Mouse (Mus musculus) heart, embryonic 11.5 days (tissue): Measurements from ENCODE around the gene Fgd2. TPM values are rescaled to one million over a fixed set of nuclear protein-coding genes. Genes with fewer than 3 reads are reported as not detected.

Experiments
- ATAC-seq: fragments of 200-750 bp; cut with Nextera tagmentation; replicated peaks from 2 replicates; pipeline ENCODE4 v1.8.0; 2017; ENCODE audit warnings: moderate library complexity; ENCODE audit not compliant: insufficient number of reproducible peaks, low FRiP score, low TSS enrichment
- H3K27ac ChIP-seq: fragments of 300-500 bp; sonication (generic); 2 replicates; pipeline ENCODE4 v1.5.1; 2014; ENCODE audit warnings: mild to moderate bottlenecking, low read depth, low read length
- H3K27me3 ChIP-seq: fragments of 300-500 bp; sonication (generic); 2 replicates; pipeline ENCODE4 v1.6.1; 2014; ENCODE audit warnings: mild to moderate bottlenecking, low read length, mixed read lengths; ENCODE audit not compliant: control insufficient read depth, insufficient read depth
- H3K36me3 ChIP-seq: fragments of 300-500 bp; sonication (generic); 2 replicates; pipeline ENCODE4 v1.6.1; 2014; ENCODE audit warnings: mild to moderate bottlenecking, low read length, moderate library complexity, mixed read lengths; ENCODE audit not compliant: control insufficient read depth, insufficient read depth
- H3K4me1 ChIP-seq: fragments of 300-500 bp; sonication (generic); 2 replicates; pipeline ENCODE4 v1.6.1; 2014; ENCODE audit warnings: low read length; ENCODE audit not compliant: control insufficient read depth, insufficient read depth
- H3K4me2 ChIP-seq: fragments of 300-500 bp; sonication (generic); 2 replicates; pipeline ENCODE4 v1.6.1; 2014; ENCODE audit warnings: mild to moderate bottlenecking, moderate library complexity
- H3K4me3 ChIP-seq: fragments of 300-500 bp; sonication (generic); 2 replicates; pipeline ENCODE4 v1.5.1; 2014; ENCODE audit warnings: low read depth, low read length
- H3K9ac ChIP-seq: fragments of 300-500 bp; sonication (generic); 2 replicates; pipeline ENCODE4 v1.6.1; 2014; ENCODE audit warnings: mild to moderate bottlenecking, low read depth, low read length, moderate library complexity
- H3K9me3 ChIP-seq: fragments of 300-500 bp; sonication (generic); replicated peaks from 2 replicates; pipeline ENCODE4 v1.6.1; 2016; ENCODE audit warnings: low read length; ENCODE audit not compliant: control insufficient read depth
- WGBS: fragments of 180-500 bp; shearing (Covaris S2); extraction: QIAGEN DNeasy Blood & Tissue Kit; methylation state at CpG from one replicate; pipeline ENCODE4 v1.1.7; 2014; ENCODE audit not compliant: insufficient replicate concordance; 5-methylcytosine and 5-hydroxymethylcytosine counted together
- polyA plus RNA-seq: library from polyadenylated mRNA; unstranded; fragments of >200 nt; fragmentation: Nextera tagmentation; extraction: Ambion mirVana; gene quantifications from 2 replicates; pipeline ENCODE4 v1.2.1, GENCODE M21; 2014

Gene Fgd2
- polyA plus RNA-seq, 1 experiment from 2014 or later, result 2.3 TPM

GRCm38 (mm10) chr17:29416757-29417156 is 56.0 kb downstream of the Fgd2 start:
- Histone ChIP-seq H3K4me3 (no peak overlapping the region), H3K36me3 (no peaks in the 10 kb centered on the region), H3K4me2 (peak overlapping the region; percentile 60), H3K27me3 (no peaks in the 10 kb centered on the region), H3K4me1 (peaks cover 21% of the 10 kb centered on the region), H3K27ac (no peak overlapping the region), H3K9me3 (no peaks in the 10 kb centered on the region), H3K9ac (no peak overlapping the region)
- no peak for ATAC-seq
- 53% methylated on average over 5 of the region's 5 CpGs for WGBS

GRCm38 (mm10) chr17:29418758-29419380 is 58.2 kb downstream of the Fgd2 start:
- Histone ChIP-seq H3K9me3 (no peaks in the 10 kb centered on the region), H3K9ac (no peak overlapping the region), H3K4me2 (no peak overlapping the region), H3K27me3 (no peaks in the 10 kb centered on the region), H3K36me3 (no peaks in the 10 kb centered on the region), H3K4me1 (peaks cover 21% of the 10 kb centered on the region), H3K27ac (no peak overlapping the region), H3K4me3 (no peak overlapping the region)
- WGBS, result 78% methylated on average over 3 of the region's 3 CpGs
- no peak for ATAC-seq

DNA sequence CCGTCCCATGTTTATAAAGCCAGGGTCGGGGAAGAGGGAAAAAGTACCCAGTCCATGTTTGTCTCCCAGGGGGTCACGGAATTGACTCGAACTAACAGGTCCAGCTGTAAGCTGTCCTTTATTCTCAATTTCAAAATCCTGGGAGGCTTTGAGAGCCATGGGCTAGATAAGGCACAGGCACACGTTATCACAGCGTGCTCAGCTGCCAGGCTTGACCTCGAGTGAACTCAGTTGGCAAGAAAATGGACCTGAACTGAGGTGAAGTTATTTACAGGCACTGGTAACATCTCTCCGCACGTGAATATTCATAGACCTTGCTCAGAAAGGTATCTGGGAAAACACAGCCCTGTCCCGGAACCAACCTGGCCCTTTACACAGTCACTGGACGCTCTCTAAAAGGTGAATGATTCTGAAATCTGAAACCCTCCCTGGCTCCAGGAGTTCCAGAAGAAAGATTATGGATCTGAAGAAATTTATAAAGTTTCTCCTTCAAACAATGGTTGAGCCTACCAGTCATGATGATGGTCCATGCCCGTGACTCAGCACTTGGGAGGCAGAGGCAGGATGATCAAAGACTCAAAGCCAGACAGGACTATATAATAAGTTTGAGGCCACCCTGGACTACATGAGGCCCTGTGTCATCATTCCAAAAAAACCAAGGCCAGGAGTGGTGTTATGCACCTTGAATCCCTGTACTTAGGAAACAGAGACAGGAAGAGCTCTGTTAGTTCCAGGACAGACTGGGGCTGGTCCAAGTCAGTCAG is 59.4 kb downstream of the Fgd2 start:
- Histone ChIP-seq H3K4me3 (no peak overlapping the region), H3K4me2 (no peak overlapping the region), H3K27me3 (no peaks in the 10 kb centered on the region), H3K9me3 (no peaks in the 10 kb centered on the region), H3K9ac (no peak overlapping the region), H3K27ac (no peak overlapping the region), H3K36me3 (no peaks in the 10 kb centered on the region), H3K4me1 (peaks cover 24% of the 10 kb centered on the region)
- 51% methylated on average over 12 of the region's 12 CpGs for WGBS
- no peak for ATAC-seq

GRCm38 (mm10) chr17:29421319-29421718 is 60.6 kb downstream of the Fgd2 start:
- Histone ChIP-seq H3K9me3 (no peaks in the 10 kb centered on the region), H3K4me1 (peaks cover 18% of the 10 kb centered on the region), H3K36me3 (no peaks in the 10 kb centered on the region), H3K27ac (no peak overlapping the region), H3K4me2 (no peak overlapping the region), H3K4me3 (no peak overlapping the region), H3K9ac (no peak overlapping the region), H3K27me3 (no peaks in the 10 kb centered on the region)
- WGBS, result 87% methylated on average over 3 of the region's 3 CpGs
- no peak for ATAC-seq

GRCm38 (mm10) chr17:29422337-29422736 is 61.6 kb downstream of the Fgd2 start:
- H3K4me1 ChIP-seq, result peaks cover 13% of the 10 kb centered on the region
- no peaks in the 10 kb centered on the region for H3K27me3 ChIP-seq
- H3K27ac ChIP-seq, result no peak overlapping the region; the same call in 1 of the 2 replicates
- no peak overlapping the region for H3K9ac ChIP-seq
- H3K4me2 ChIP-seq, result no peak overlapping the region
- 89% methylated on average over 6 of the region's 6 CpGs for WGBS
- no peaks in the 10 kb centered on the region for H3K36me3 ChIP-seq
- ATAC-seq, result no peak
- H3K4me3 ChIP-seq, result no peak overlapping the region
- no peaks in the 10 kb centered on the region for H3K9me3 ChIP-seq

GRCm38 (mm10) chr17:29422912-29423504 is 62.3 kb downstream of the Fgd2 start:
- ATAC-seq, result no peak
- Histone ChIP-seq H3K9me3 (no peaks in the 10 kb centered on the region), H3K4me1 (peaks cover 17% of the 10 kb centered on the region), H3K4me3 (no peak overlapping the region), H3K4me2 (no peak overlapping the region), H3K27ac (no peak overlapping the region), H3K27me3 (no peaks in the 10 kb centered on the region), H3K9ac (no peak overlapping the region), H3K36me3 (no peaks in the 10 kb centered on the region)
- WGBS, result 65% methylated on average over 8 of the region's 8 CpGs

GRCm38 (mm10) chr17:29423991-29424390 is 63.3 kb downstream of the Fgd2 start:
- H3K4me1 ChIP-seq, result peaks cover 23% of the 10 kb centered on the region
- no peaks in the 10 kb centered on the region for H3K36me3 ChIP-seq
- H3K4me2 ChIP-seq, result no peak overlapping the region
- no peak overlapping the region for H3K4me3 ChIP-seq
- ATAC-seq, result no peak
- H3K9me3 ChIP-seq, result no peaks in the 10 kb centered on the region
- H3K27ac ChIP-seq, result no peak overlapping the region
- WGBS, result 77% methylated on average over 2 of the region's 2 CpGs
- no peaks in the 10 kb centered on the region for H3K27me3 ChIP-seq
- no peak overlapping the region for H3K9ac ChIP-seq

- no peak for ATAC-seq
- no peak overlapping the region for H3K4me3 ChIP-seq
- H3K9ac ChIP-seq, result no peak overlapping the region
- H3K4me2 ChIP-seq, result no peak overlapping the region
- 72% methylated on average over 9 of the region's 9 CpGs for WGBS
- no peaks in the 10 kb centered on the region for H3K27me3 ChIP-seq
- no peaks in the 10 kb centered on the region for H3K36me3 ChIP-seq
- H3K27ac ChIP-seq, result no peak overlapping the region
- no peaks in the 10 kb centered on the region for H3K9me3 ChIP-seq
- peaks cover 19% of the 10 kb centered on the region for H3K4me1 ChIP-seq
These were observed 64.6 kb downstream of the Fgd2 start for GRCm38 (mm10) chr17:29425345-29425744.
